Mouse (Mus musculus) kidney, postnatal 10 days (tissue): ENCODE results near the gene Slc16a13.

Experiments used
- DNase-seq: peaks from one replicate; pipeline ENCODE4 v3.0.0; 2021; ENCODE audit warnings: mixed read lengths

Gene Slc16a13

DNA sequence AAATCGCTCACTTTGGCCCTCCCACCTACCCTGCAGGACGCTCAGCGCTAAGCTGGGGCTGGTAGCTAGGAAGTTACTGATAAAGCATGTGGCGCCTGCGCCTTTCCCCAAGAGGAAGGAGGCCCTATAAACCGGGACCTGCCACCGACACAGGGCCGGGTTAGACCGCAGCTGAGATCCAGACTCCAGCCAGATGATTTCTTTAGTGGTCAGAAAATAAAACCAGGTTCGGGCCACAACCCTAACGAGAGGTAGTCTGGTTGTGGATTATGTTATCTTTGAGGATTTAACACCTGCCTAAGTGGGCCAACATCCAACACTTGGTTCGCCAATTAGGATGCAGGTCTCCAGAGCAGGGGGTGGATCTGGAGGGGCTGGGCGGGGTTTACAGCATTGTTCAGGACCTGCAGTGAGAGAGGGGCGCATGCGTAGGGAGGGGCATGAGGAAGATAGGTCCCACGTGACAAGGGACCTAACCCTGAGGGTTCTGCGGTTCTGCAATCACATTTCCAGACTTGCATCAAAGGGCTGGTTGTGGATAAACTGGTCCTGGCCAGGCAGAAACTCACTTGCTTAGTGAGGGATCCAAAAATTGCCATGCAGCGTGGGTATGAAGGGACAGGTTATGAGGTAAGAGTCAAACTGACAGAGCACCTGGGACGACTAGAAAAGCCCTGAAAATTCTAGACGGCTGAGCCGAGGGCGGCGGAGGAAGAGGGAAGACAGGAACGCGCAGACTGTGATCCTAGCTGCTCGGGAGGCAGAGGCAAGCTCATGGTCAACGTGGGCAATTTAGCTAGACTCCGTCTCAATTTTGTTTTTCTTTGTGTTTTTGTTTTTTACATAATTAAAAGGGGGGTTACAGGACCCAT is at the start of gene Slc16a13:
Gene Slc16a13 (minus strand): TSS at position 334 of the 872 bp plus-strand sequence.
- peak; percentile 97 for DNase-seq

DNA sequence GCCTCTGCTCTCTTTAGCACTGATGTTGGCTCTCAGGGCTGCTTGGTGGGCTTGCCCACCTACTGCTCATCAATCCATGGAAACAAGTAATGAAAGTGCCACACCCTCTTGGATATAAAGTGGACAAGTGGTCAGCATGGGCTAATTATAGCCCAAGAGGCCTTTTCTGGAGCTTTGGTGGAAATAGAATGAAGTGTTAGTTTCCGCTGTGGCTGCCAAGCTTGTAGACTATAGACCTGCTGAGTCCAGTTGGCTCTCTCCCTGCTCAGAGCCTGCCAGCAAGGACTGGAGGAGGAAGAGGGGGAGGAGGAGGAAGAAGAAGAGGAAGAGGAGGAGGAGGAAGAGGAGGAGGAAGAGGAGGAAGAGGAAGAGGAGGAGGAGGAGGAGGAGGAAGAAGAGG is 45.5 kb upstream of the Slc16a13 start:
- DNase-seq: no peak

DNA sequence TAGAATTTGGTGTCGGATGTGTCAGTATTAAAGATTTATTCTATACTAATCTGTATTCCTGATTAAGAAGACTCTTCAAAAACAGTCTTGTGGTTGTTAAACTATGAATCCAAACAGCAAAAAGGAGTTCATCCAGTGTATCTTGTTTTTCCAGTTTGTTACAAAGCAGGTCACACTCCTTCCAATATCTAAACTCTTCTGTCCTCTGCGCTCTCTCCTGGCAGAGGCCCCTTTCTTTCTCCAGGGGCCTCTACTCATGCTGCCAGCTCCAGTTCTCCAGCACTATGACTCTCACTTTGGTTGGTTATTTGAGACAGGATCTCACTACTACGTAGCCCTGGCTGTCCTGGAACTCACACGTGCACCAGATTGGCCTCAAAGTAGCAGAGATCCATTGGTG is 45.0 kb upstream of the Slc16a13 start:
- no peak for DNase-seq

DNA sequence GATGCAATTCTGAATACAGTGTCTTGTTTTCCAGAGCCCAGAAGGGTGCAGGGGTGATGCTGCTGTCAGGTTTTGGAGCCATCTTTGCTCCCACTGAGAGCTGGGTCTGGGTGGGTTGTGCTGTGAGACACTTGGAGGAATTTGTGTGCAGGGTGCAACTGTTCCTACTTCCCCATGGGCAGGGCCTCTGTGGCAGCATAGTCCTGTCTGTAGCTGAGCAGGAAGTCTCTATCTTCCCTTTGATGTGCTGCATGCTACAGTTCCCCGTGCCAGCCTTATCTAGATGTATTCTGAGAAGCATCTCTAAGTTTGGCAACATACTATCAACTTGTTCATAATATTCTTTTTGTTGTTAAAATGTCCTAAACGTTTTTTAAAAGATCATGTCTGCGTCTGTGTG is 44.4 kb upstream of the Slc16a13 start:
- DNase-seq: no peak

DNA sequence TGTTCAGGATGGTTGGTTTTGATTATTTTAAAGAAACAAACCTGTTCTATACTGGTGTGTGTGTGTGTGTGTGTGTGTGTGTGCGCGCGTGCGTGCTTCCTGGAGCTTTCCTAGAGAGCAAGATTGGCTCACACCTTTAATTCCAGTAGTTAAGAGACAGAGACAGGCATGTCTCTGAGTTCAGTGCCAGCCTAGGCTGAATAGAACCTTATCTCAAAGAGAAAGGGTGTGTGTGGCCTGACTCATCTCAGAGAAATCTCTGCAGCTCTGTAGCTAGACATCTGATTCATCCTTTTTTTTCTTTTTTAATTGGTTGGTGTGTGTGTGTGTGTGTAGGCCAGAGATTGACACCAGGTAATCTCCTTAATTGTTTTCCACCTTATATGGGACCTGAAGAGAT is 38.2 kb upstream of the Slc16a13 start:
- no peak for DNase-seq

DNA sequence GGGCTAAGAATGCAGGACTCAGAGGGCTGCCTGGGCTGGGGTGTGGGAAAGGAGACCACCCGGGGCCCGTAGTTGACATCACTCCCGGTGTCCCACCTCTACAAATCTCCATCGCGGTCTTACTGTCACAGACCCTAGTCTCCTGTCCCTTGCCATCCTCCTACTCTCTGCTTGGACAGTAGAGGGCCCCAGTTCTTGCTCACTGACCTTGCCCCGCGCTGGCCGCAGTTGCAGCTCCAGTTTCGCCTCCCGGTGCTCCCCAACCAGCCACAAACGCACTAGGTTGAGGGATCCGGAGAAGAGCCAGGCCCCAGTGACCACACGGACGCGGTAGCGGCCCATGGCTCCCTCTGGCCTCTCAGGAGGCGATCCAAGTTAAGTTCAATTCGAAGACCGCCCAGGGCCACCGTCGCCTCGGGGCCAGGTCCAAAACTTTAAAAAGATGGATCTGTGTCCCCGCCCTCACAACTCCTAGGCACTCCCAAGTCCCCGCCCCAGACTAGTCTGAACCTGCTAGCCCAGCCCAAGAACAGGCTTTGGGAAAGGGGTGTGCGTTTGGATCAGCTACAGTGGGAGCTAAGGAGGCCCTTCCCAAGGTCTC is 34.2 kb upstream of the Slc16a13 start, which contains the start of gene Alox12:
Gene Alox12 (minus strand): TSS at position 423 of the 601 bp plus-strand sequence.
- peak; percentile 70 for DNase-seq

DNA sequence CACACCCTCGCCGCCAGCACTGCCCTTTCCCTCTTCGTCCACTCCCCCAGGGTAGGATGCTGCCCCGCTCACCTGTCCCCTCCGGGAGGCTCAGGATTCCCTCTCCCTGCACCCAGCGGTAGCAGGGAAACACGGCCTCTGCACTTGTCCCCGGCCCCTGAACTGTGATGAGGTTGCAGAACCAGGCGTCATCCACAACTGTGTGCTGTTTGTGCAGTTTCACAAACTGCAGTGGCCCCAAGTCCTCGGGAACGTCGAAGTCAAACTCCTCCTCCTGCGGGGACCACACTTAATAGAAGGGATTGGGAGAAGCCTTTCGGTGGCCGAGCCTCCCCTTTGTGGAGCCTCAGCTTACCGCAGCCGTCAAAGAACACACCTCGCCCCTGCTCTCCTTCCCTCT is 33.5 kb upstream of the Slc16a13 start:
- DNase-seq: no peak

DNA sequence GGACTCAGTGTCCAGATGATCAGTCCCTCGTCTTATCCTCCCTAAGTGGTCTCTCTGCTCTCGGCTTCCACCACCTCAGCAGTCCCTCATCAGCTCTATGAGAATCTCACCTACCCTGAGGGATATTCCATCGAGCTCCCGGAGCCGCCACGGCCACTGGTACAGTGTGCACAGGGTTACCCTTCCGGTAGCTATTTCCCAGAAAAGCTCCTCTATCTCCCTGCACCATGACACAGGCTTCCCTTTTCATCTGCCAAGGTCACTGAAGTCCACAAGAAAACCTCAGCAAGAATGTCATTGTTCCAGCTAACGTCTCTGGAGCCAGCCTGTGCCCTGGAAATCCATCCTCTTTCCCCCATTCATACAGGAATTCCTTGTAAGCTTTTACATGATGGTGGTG is 31.0 kb upstream of the Slc16a13 start:
- DNase-seq: no peak

DNA sequence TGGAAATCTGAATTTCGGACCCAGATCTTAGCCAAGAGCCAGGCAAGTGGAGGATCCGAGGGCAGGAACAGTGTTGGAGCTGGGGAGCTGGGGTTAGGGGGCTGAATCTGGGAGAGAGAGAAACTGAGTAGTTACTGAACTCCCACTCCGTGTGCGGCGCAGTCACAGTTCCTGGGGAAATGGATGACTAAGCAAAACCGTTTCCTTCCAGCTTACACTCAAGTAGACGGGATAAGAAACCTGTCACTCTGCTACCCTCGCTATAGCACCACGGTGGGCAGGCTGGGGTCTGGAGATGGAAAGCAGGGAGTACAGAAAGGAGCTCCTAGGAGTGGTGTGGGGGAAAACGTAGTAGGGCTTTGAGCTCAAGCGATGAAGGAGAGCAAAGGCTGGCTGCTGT is 29.3 kb upstream of the Slc16a13 start:
- DNase-seq: no peak

DNA sequence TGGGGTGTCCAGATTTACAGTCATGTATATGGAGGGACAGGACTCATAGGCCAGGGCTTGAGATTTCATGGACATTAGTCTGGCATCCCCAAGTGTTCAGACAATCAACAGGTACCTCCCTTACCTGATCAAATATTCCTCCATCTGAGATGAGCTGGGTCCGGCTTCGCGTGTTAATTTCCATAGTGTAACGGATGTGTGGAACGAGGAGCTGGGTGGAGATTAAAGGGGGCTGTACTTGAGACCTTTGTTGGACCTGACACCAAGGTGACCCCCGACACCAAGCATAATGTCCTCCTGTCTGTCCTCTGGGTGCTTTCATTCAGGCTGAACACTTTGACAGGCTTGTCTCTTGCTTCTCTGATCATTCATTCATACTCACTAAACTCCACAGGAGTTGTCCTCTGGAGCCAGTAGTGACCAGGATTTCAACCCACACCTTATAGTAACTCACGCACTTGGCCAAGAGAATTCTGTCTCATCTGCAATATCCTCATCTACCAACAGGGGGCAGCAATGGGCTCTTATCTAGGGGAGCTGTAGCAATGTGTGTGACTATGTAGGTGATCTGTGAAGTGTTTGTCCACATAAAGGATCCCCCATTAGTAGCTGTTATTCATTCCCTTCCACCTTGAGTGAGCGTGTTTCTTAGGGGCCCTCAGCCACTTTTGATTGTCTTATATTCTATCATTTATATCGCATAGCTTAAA is 26.4 kb upstream of the Slc16a13 start:
- peak; percentile 81 for DNase-seq

DNA sequence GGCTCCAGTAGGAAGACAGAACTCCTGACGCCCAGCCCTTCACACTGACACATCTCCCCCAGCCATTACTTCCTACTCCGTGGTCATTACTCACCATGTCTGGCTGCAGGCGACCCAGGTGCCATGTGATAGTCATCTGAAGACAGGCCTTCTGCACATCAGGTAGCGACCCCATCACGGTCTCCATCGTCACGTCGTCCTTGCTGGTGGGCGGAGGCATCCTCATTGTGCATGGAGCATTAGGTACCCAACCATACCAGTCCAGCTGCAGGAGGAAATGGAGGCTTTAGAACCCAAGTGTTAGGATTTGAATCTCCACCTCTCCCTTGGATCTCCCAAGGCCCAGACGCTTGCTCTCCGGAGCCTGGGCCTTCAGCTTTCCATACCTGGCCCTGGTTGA is 21.7 kb upstream of the Slc16a13 start:
- DNase-seq: no peak

DNA sequence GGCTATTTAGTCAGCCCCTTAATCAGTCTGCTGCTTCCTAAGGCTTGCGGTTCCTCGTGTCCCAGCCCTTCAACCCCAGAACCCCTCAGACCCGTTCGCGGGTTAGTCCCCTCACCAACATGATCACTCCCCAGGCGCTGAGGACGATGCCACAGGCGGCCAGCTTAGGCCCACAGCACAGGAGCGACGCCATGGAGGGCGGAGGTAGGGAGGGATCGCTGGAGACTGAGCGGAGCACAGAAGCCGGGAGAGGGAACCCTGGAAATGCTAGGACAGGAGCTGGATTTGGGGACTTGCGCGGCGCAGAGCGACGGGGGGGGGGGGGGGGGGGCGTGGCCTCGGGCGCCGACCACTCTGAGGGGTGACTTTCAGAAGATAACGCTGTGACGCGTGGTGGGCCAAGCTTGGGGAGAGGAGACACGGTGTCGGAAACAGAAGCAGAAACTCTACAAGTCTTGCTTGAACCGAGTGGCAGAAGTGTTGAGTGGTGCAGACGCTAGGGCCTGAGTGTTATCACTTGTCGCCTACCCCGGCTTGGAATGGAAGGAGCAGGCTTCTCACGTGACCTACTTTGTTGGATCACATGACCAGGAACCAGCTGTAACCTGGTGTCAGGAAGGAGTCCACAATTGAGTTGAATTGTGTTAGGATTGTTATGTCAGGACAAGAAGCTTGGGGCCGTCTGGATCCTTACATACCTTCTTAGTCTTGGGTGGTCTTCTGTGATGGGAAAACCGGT is 18.8 kb upstream of the Slc16a13 start, which contains the start of the genes Gm21988 and Rnasek:
Gene Gm21988 (minus strand): TSS at position 290 of the 739 bp plus-strand sequence.
Gene Rnasek (minus strand): TSS at position 302 of the 739 bp plus-strand sequence.
- DNase-seq: peak; percentile 87

DNA sequence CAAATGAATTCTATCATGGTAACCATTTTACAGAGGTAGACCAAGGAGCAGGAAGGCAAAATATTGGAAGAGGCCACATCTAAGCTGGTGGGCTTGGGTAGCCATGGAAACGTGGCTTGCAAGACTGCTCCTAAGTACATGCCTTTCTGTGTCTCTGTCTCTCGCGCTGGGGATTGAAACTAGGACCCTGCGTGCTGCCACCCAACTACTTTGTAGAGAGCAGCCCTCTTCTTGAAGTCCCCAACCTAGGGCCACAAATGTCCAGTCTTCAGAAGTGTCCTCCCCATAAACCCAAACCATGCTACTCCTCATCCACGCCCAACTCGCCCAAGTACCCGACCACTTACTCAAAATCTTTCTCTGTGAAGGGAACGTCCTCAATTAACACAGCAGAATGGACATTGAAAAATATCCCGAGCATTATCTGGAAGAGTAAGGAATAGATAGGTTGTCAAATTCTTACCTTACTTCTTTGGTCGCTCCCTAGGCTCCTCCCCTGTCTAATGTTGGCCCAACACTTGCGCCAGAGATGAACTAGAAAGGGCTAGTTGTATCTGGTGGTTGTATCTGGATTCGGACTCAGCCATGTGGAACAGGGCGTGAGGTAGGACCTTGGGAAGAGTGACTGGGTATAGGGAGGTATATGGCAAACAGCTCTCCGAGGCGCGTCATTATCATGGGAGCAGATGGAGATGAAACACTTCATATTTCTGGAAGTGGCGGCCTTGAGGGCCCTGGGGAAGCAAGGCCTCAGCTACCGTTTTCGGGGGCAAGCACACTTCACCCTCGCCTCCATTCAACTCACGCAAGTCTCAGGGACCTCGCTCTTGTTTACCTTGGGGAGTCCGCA is 18.0 kb upstream of the Slc16a13 start:
- peak; percentile 45 for DNase-seq

DNA sequence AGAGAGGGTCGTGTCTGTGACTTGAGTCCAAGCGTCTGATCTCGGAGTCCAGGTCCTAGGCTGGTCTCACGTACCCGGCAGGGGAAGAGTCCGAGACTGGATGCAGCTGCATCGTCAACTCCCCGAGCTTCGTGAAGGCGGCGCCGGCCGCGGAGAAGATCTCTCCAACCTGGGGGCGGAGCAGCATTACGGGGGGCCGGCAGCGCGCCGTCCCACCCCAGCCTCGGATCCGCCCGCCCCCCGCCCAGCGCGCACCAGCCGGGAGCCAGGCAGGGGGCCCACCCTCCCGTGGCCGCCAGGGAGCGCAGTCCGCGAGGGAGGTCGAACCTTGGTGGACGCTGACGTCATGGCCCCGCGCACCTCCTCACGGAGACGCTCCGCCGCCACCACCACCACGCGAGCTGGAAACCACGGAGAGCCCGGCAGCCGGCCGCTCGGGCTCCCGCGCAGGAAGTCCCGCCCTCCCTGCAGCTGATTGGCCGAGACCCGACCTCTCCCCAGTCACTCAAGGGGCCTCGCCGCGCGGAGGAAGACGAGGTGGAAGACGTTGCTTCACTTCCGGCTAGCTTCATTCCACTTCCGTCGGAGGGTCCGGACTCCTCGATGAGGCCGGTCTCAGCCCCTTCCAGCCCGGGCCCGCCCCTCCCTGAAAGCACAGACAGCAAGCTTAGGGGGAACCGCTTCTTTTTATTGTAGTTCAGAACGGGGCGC is 16.7 kb upstream of the Slc16a13 start, which contains the start of gene 0610010K14Rik:
Gene 0610010K14Rik (minus strand): TSS at position 458 of the 711 bp plus-strand sequence.
- DNase-seq: peak; percentile 99

DNA sequence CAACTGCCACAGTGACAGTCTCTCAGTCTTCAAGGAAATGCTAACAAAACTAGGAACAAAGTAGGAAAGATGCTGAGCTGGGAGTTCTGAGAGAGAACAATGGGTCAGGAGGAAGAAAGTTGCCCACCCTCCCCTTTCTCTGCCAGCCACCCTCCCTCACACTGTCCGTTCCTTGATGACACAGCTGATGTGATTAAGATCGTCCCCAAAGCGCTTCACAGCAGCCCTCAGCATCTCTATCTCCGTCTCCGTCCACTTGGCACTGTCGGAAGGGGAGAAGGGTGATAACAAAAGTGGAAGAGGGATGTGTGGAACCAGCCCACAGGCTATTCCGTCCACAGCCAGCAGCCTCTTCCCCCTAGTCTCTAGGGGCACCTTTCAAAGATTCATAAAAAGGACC is 15.9 kb upstream of the Slc16a13 start:
- DNase-seq: no peak

DNA sequence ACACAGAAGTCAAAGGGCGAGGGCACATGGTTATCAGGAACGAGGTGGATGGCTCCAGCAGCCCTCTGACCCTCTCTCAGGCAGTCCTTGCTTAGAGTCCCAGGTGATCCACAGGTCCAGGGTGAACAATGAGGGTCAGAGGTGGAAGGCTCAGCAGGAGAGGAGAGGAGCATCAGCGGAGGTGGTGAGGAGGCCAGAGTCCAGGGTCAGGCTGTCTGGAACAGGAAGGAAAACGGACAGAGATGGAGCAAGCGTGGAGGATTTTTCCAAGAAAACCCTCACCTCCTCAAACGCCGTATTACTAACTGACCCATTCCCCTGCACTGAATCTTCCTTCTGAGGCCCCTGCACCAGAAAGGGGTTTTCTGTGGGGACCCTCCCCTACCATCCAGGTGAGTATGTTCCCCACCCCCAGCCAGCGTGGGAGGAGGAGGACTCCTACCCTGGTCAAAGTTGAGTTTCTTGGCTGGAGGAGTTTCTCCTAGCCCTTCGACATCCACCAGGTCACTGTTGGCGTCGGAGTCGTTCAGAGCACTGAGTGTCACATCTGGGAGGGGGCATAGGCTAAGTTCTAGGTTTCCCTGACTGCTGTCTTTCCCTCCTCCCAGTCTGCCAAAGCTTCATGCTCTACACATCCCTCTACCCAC is 14.5 kb upstream of the Slc16a13 start:
- no peak for DNase-seq

DNA sequence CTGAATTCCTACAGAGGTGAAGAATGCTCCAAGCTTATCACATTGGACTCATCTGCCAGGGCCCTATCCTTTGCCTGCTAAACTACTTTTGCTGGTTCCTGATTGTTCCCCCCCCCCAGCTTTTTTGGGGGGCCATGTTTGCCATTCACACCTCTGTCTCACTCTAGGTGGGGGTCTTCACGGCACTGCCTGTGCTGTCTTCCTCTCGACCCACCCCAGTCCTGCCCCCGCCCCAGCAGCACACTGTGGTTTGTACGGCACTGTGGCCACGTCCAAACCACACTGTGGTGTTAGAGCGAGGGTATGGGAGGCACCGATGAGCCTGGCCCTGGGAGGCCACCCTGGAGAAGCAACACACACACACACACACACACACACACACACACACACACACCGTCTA is 13.6 kb upstream of the Slc16a13 start:
- DNase-seq: no peak

DNA sequence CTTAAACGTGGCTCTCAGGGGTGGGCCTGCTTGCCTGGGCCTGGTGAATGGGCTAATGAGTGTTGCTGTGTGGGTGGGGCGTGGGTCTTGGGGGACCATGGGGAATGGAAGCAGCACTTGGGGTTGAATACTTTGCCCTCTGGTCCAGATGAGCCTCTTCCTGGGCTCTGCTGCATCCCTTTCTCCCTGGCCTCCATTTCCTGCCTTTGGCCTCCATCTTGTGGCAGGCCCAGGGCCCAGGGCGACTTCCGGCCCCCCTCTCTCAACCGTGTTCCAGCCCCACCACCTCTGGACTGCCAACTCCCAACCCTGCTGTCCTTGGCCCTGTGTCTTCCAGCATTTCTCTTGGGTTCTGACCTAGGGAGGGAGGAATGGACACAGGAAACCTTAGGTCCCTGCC is 13.2 kb upstream of the Slc16a13 start:
- peak; percentile 54 for DNase-seq

DNA sequence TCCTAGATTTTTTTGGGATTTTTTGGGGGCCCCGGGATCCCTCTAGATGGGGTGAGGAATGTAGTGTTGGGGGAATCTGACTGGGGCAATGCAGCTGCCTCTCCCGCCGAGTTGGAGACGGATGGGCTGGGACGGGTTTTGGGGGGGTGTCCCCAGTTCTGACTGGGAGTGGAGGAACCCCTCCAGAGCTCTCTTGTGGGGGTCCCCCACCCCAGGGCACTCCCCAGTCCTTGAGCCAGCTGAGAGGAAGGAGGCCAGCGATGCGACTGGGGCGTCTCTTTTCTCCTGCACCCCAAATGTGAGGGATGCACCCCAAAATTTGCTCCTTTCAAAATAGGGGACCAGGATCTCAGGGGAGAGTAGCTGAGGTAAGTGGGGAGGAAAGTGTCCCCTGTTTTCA is 12.2 kb upstream of the Slc16a13 start:
- no peak for DNase-seq

DNA sequence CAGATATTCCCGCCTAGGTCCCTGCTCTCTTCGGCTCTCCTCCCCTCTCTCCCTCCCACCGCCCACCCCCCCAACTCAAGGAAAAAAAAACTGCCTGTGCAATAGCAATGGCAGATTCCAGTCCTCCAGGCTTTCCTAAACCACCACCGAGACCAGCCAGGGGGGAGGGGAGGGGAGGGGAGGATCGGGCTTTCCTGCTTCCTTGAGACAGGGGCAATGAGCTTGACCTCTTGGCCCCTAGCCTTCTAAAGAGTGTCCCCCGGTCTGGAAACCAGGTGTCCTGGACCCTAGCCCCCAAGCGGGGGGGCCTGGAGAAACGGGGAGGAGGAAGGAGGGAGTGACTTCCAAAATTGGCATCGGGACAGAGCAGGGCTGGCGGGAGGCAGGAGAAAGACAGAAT is 11.7 kb upstream of the Slc16a13 start:
- peak; percentile 80 for DNase-seq
